11 mouse cellular contexts compared by ENCODE assay signal in genomic region chr15:12650236-12650635, GRCm38 (mm10).
"Had no signal": no experiment of that assay in that cellular context is flagged by ENCODE, and none has a peak within 500 bp of the region (broad histone marks: within the 10 kb centered on the region; RNA-seq: fewer than 3 reads in every experiment).

No protein-coding gene starts in this region.

- H3K9me3 ChIP-seq: liver, embryonic 13.5 days; lung, embryonic 15.5 days; midbrain, embryonic 13.5 days had no signal

- DNase-seq: layer of hippocampus, postnatal 36 days; liver; liver, embryonic 13.5 days; liver, postnatal 0 days; lung, postnatal 36 days; right cerebral cortex, postnatal 25 days; thymus, postnatal 36 days had no signal

- H3K27ac ChIP-seq: kidney, postnatal 0 days; limb, embryonic 12.5 days; liver, embryonic 13.5 days; lung, embryonic 15.5 days; midbrain, embryonic 13.5 days had no signal

- H3K4me2 ChIP-seq: limb, embryonic 12.5 days; liver, embryonic 13.5 days; lung, embryonic 15.5 days; midbrain, embryonic 13.5 days had no signal

- H3K9ac ChIP-seq: limb, embryonic 12.5 days; liver, embryonic 13.5 days; liver, postnatal 0 days; lung, embryonic 15.5 days; midbrain, embryonic 13.5 days had no signal

- H3K36me3 ChIP-seq: limb, embryonic 12.5 days; liver, embryonic 13.5 days; lung, embryonic 15.5 days; midbrain, embryonic 13.5 days had no signal

- H3K27me3 ChIP-seq: limb, embryonic 12.5 days; liver, embryonic 13.5 days; lung, embryonic 15.5 days; midbrain, embryonic 13.5 days had no signal

- H3K4me1 ChIP-seq: liver, embryonic 13.5 days; lung, embryonic 15.5 days; midbrain, embryonic 13.5 days had no signal

- H3K4me3 ChIP-seq: limb, embryonic 12.5 days; liver, embryonic 13.5 days; lung, embryonic 15.5 days; midbrain, embryonic 13.5 days had no signal

- ATAC-seq: liver, postnatal 0 days; midbrain, embryonic 13.5 days had no signal
